Mouse (Mus musculus) frontal cortex, adult 2 months (tissue): ENCODE results near the gene Tmem232. TPM values are rescaled to one million over a fixed set of nuclear protein-coding genes. Genes with fewer than 3 reads are reported as not detected.
A peak's percentile ranks its signal among the peaks of the same experiment; 100 is the strongest.
"Not testable (repeated sequence)": the region's sequence is repeated elsewhere in the genome, so short reads cannot be mapped to it uniquely, and the experiment has no call there.

Experiments used
- DNase-seq, 2 experiments: peaks; one replicate each; pipeline ENCODE4 v3.0.0; 2022; ENCODE audit warnings: low spot score in 1 of 2; ENCODE audit errors: extremely low spot score in 1 of 2
- polyA plus RNA-seq: library from polyadenylated mRNA; depleted of rRNA; stranded (reverse); fragments of >200 nt; gene quantifications from 2 replicates; pipeline ENCODE4 v1.2.3, GENCODE M21; 2012; rRNA removed

Gene Tmem232
- polyA plus RNA-seq, 1 experiment = 1.9 TPM

DNA sequence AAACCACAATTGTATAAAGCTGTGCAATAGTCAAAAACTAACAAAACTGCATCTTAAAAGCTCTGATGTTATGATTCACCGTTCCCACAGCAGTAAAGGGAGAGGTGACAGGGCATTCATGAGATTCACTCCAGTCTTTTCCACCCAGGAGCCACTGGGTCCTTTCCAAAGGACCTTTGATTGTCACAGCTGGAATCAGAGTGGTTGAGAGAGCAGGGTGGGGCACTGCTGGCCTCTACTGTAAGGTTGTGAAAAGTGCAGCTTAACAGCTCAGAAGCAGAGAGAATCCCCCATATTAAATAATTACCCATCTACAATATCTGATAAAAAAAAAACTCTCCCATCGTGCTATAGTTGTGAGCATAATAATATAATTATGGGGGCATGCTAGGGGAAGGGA lies 288.4 kb downstream of the Tmem232 start:
- peak in 1 of 2 experiments; percentile 43 for DNase-seq

DNA sequence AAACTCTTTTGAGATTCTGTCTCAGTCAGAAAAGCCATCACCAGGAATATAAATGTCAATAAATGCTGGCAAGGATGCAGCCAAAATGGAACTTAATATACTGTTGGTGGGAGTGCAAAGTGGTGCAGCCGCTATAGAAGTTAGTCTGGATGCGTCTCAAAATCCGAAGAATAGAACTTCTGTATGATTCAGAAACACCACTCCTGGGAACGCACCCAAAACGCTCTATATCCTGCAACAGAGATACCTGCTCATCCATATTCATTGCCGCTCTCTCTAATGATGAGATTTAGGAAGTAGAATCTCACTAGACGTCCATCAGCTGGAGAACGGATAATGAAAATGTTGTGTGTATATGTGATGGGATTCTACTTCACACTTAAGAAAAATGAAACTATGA lies 290.3 kb downstream of the Tmem232 start:
- peak in 1 of 2 experiments; percentile 75 for DNase-seq

DNA sequence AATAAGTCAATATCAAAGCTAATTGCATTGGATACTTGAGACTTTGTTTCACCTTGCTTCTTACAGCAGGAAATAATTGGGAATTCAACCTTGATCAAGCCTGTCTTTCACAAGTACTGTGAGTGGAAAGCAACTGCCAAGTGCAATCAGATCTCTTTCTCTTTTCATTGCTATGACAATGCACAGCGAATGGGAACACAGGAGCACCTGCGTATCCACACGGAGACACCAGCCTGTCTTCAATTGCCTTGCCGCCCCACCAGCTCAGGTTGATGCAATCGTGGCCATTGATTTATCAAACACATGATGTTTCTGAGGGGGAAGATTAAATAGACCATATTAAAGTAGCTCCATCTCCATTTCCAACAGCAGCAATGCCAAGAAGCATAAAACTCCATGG lies 296.9 kb downstream of the Tmem232 start:
- DNase-seq = no peak

DNA sequence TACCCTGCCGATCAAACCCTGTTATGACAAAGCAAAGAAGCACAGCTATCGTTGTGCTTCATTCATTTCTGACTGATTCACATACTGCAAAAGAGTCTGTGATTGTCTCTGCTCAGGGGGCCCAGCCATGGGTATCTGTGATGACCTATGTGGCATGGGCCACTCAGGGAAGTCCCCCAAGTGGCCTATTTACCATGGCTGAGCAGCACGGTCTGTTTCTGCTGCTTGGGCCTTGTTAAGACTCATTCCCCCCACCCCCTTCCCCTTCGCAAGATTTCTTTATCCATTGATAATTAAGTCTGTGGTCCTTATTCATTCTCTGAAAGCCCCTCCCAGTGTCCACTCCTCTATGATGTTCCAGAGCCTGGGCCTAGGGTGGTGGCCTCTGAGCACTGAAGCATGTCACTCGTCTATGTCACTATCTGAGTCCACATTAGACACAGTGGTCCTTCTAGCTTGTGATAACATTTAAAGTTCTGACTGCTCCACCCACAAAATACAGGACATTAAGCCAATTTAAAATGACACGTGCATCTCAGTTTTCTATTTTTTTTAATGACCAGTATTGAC lies 315.1 kb downstream of the Tmem232 start:
- no peak for DNase-seq

DNA sequence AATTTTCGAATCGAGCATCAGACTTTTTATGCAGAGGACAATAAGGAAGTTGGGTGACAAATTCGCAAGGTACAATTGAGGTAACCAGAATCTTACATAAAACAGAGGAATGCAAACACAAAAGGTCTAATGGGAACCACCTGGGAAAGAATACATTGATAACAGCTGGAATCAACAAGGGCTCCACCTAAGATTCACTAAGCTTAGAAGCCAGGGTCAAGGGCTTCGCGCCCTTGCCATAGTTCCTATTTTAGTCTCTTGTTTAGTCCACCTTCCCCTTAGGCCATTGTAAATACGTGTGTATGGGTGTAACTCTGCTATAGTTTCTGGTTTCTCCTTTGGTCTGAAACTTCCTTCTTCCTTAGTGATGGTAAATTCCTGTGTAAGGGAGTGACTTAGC lies 318.9 kb downstream of the Tmem232 start:
- DNase-seq = not testable (repeated sequence)

Other genes with a start within 250 kb of the Tmem232 start
- gene Vapa, start 72.8 kb upstream of the Tmem232 start, polyA plus RNA-seq = 89.6 and 91.4 TPM in 2 replicates
- gene Txndc2, start 101.4 kb upstream of the Tmem232 start, polyA plus RNA-seq = 0.10 and 0.19 TPM in 2 replicates
- gene Rab31, start 232.0 kb upstream of the Tmem232 start, polyA plus RNA-seq = 74.9 and 77.4 TPM in 2 replicates
- 72.2 and 73.3 TPM in 2 replicates for gene Ppp4r1, start 241.8 kb upstream of the Tmem232 start, polyA plus RNA-seq